Mouse (Mus musculus) thymus, adult 2 months (tissue): ENCODE results near the gene Cntn5.

ENCODE experiments used
- CTCF ChIP-seq: fragments of 200-500 bp; IDR thresholded peaks from 2 replicates; pipeline ENCODE4 v1.5.1; 2012; ENCODE audit warnings: mild to moderate bottlenecking, control low read depth, low read length, moderate library complexity, borderline replicate concordance; ENCODE audit not compliant: control insufficient read depth, poor library complexity, insufficient read depth; ENCODE audit errors: extremely low read depth
- POLR2A ChIP-seq: fragments of 200-500 bp; IDR thresholded peaks from 2 replicates; pipeline ENCODE4 v1.6.1; 2012; ENCODE audit warnings: mild to moderate bottlenecking, low read length, control low read depth, moderate library complexity; ENCODE audit not compliant: control insufficient read depth, poor library complexity, insufficient read depth; ENCODE audit errors: extremely low read depth

GRCm38 (mm10) chr9:9653463-9653862 lies 1251.1 kb downstream of the Cntn5 start:
- TF ChIP-seq CTCF = no peak
- no peak for TF ChIP-seq POLR2A
